Mouse (Mus musculus): ENCODE data around the gene Fam161a.
"Not testable (repeated sequence)": the region's sequence is repeated elsewhere in the genome, so short reads cannot be mapped to it uniquely, and the experiment has no call there.

DNA sequence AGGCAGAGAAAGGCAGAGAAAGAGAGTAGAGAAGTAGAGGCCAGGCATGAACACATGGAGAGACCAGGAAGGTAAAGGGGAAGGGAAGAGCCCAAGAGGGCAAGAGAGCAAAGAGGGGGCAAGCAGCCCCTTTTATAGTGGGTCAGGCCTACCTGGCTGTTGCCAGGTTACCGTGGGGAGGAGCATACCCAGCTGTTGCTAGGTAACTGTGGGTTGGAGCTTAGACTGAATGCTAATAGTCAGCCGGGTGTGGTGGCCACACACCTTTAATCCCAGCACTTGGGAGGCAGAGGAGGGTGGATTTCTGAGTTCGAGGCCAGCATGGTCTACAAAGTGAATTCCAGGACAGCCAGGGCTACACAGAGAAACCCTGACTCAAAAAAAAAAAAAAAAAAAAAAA, 56.9 kb downstream of the Fam161a start:
- not testable (repeated sequence) for TF ChIP-seq CTCF (IDR thresholded peaks at IDR 0.05; ENCODE audit: low read depth, low read length); POLR2A (IDR thresholded peaks at IDR 0.05; ENCODE audit: extremely low read depth, insufficient read depth, low read length)
